Mouse (Mus musculus) liver, embryonic 18 days (tissue): Measurements from ENCODE around the gene Olfr656. TPM values are rescaled to one million over a fixed set of nuclear protein-coding genes. Genes with fewer than 3 reads are reported as not detected.

ENCODE experiments used
- polyA plus RNA-seq: library from polyadenylated mRNA; depleted of rRNA; stranded (reverse); fragments of >200 nt; gene quantifications from 2 replicates; pipeline ENCODE4 v1.2.3, GENCODE M21; 2012; rRNA removed

The Olfr656 gene
- polyA plus RNA-seq: not detected in 2 replicates

GRCm38 (mm10) chr7:104613655-104614054, at the start of gene Olfr656:
Gene Olfr656, plus strand, starts transcription at chr7:104613955.

GRCm38 (mm10) chr7:104577014-104577413, 36.7 kb upstream of the Olfr656 start, which contains the start of gene Olfr653:
Gene Olfr653, plus strand, starts transcription at chr7:104577314.

DNA sequence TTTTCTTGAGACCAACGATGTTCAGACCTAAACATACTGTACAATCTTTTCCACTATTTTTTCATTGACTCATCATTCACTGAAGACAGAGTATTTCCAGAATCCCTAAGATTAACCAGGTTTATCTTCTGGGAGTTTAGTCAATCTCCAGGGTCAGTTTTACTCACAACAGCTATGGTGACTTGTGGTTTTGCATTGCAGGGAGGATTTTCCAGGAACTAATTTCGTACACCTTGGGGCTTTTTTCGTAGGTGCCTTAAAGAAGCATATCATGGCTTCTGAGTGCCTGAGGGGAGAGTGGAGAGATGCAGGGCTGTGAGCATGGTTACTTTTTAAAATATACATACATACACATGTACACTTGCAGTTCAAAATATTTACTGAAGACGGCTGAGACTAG, 27.0 kb upstream of the Olfr656 start, which contains the start of gene Olfr654:
Olfr654 (plus strand) TSS at position 301 of the 400 bp plus-strand sequence.

DNA sequence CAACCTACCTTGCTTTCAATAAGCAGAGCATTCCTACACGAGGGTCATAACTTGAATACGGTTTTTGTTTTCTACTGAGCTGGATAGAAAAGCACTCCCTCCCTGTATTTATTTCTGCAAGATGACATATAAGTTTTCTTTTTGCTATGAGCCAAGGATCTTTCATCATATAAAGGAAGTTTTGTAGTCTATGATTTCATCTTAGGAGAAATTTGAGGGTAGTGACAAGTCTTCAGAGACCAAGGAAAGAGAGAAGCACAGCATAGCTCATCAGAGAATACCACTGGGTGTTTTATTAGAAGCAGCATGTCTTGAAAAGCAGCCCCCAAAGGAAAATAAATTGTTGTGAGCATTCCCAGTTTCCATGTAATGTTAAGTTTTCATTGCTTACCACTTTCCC, 12.1 kb upstream of the Olfr656 start, which contains the start of gene Olfr655:
Olfr655 (minus strand) TSS at position 101 of the 400 bp plus-strand sequence.

GRCm38 (mm10) chr7:104624494-104624893, 10.7 kb downstream of the Olfr656 start, which contains the start of gene Olfr657:
Gene Olfr657, plus strand, starts transcription at chr7:104624794.

DNA sequence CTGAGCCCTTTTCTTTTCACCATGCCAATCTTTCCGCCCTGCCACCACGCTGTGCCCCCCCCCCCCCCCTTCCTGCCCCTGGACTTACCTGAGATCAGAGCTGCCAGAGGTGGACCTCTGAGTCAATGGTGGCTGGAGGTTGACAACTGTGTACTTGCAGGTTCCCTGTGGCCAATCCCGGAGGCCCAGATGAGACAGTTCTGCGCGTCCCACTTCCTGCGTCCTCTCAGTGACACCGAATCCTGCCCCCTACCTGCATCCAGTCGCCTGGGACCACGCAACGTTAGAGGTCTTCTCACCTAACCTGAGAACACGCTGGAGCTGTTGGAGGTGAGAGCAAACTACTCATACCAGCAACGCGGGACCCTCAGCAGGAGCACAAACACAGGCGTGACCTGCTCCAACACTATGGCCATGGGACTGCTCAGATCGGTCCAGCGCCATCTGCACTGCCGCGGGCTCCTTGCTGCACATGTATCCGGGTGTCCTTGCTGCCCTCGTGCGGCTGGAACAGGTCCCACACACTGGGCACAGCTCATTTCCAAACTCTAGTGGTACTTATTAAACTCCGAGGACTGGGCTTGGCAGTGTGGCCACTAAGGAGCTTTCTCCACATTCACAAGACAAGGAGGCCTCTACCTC, 33.2 kb downstream of the Olfr656 start, which contains the start of gene Olfr658:
Olfr658 (minus strand) TSS at position 465 of the 642 bp plus-strand sequence.

GRCm38 (mm10) chr7:104666453-104666852, 52.7 kb downstream of the Olfr656 start, which contains the start of gene Olfr659:
Gene Olfr659, plus strand, starts transcription at chr7:104666753.

Other genes starting within 250 kb of the Olfr656 start
- 2.0 and 2.1 TPM in 2 replicates for gene Trim30b, start 244.1 kb upstream of the Olfr656 start, polyA plus RNA-seq
- 0.65 and 0.76 TPM in 2 replicates for gene Trim30c, start 213.1 kb upstream of the Olfr656 start, polyA plus RNA-seq
- 9.0 and 10.3 TPM in 2 replicates for gene Trim30a, start 148.8 kb upstream of the Olfr656 start, polyA plus RNA-seq
- gene Trim30d, start 106.1 kb upstream of the Olfr656 start, polyA plus RNA-seq: 3.8 and 4.3 TPM in 2 replicates
- gene Olfr651, start 63.8 kb upstream of the Olfr656 start, polyA plus RNA-seq: not detected in 2 replicates
- gene Olfr652, start 53.1 kb upstream of the Olfr656 start, polyA plus RNA-seq: not detected in 2 replicates
- not detected in 2 replicates for gene Olfr653, start 36.6 kb upstream of the Olfr656 start, polyA plus RNA-seq
- not detected in 2 replicates for gene Olfr654, start 26.9 kb upstream of the Olfr656 start, polyA plus RNA-seq
- not detected in 2 replicates for gene Olfr655, start 12.2 kb upstream of the Olfr656 start, polyA plus RNA-seq
- not detected in 2 replicates for gene Olfr657, start 10.8 kb downstream of the Olfr656 start, polyA plus RNA-seq
- 0.01 TPM in 1 of 2 replicates, not detected in the other for gene Olfr658, start 33.4 kb downstream of the Olfr656 start, polyA plus RNA-seq
- not detected in 2 replicates for gene Olfr659, start 52.8 kb downstream of the Olfr656 start, polyA plus RNA-seq
- not detected in 2 replicates for gene Olfr661, start 72.5 kb downstream of the Olfr656 start, polyA plus RNA-seq
- gene Usp17le, start 163.5 kb downstream of the Olfr656 start, polyA plus RNA-seq: 0.01 TPM in 1 of 2 replicates, not detected in the other
- not detected in 2 replicates for gene Usp17lb, start 228.6 kb downstream of the Olfr656 start, polyA plus RNA-seq
- not detected in 2 replicates for gene Usp17la, start 243.1 kb downstream of the Olfr656 start, polyA plus RNA-seq